Mouse (Mus musculus) C3H10T1/2 (cell line): ENCODE results near the gene Anxa9. TPM values are rescaled to one million over a fixed set of nuclear protein-coding genes. Genes with fewer than 3 reads are reported as not detected.

Source experiments
- polyA plus RNA-seq, 2 experiments: library from polyadenylated mRNA; unstranded; fragments of >200 nt; fragmentation: generic; extraction: Trizol; gene quantifications; one replicate each; pipeline ENCODE4 v1.2.1; 2012; ENCODE audit warnings: missing spikeins in 2 of 2

The Anxa9 gene
- 1 to 10 TPM; 1.6 to 2.8 TPM for polyA plus RNA-seq

DNA sequence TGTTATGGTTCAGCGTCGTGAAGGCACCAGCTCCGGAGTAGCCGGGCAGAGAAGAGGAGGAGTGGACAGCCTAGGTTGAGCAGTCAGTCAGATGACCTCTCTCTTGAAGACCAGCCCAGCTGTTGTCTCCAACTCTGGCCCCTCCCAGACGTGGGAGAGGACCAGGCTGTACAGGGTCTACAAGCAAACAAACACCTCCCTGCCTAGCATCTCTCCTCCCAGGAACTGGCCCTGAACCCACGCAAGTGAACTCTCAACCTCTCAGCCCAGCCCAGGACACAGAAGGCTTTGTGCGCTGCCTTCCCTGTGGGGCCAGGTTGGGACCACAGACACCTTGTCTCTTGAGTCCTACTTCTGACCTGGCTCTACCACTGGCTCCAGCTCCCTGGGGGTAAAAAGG lies at the start of gene Anxa9:
Gene Anxa9 (minus strand): TSS at position 77 of the 400 bp plus-strand sequence.

GRCm38 (mm10) chr3:95314486-95315093 lies 7.6 kb upstream of the Anxa9 start, which contains the start of gene Cers2:
Cers2 (plus strand) TSS chr3:95314791.

DNA sequence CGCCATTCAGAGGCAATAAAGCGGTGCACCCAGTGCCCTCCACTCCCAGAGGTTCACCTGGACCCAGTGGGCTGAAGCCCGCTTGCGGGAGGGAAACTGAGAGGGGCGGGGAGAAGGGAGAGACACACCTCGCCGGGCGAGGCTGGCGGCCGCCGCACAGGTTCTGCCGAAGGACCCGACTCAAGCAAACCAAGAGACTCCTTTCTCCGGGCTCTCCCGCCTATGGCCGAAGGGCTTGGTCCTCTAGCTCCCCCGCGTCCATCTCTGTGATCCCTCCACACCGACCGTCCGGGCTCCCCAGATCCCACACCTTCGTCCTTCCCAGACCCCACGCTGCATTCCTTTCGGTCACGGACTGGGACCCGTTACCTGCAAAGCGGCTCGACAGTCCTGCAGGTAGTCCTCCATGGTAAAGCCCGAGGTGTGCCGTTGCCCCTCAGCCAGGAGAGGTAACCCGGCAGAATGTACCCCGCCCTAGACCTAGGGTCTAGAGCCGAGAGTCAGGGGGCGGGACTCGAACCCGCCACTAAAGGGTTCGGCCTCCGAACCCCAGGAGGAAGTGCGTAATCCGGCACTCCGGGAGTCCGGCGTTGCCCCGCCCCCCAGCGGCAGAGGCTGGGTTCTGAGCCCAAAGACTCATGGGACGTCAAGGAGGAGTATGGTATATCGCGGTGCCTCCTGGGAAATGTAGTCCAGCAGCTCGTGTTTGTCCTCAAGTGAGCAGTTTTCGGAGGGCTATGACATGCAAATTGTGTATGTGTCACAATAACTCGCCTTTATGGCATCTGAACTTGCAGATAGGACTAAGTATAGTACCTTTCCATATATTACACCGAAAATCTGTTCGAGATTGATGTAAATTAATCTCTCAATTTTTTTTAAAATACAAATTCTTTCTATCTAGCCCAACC lies 25.5 kb downstream of the Anxa9 start, which contains the start of the genes Mindy1 and Prune1:
Gene Mindy1 (plus strand): TSS at position 130 of the 911 bp plus-strand sequence.
Gene Prune1 (minus strand): TSS at position 861 of the 911 bp plus-strand sequence.

GRCm38 (mm10) chr3:95250783-95251424 lies 56.1 kb downstream of the Anxa9 start, which contains the start of gene Bnipl:
Bnipl (minus strand) TSS chr3:95251193.

Other genes with a start within 250 kb of the Anxa9 start
- gene Pip5k1a, start 200.2 kb downstream of the Anxa9 start, polyA plus RNA-seq = 10 to 100 TPM in 1 of 2 experiments, 1 to 10 TPM in 1; 5.5 to 15.4 TPM
- gene Vps72, start 196.2 kb downstream of the Anxa9 start, polyA plus RNA-seq = 10 to 100 TPM; 65.6 to 87.8 TPM
- gene Tmod4, start 182.7 kb downstream of the Anxa9 start, polyA plus RNA-seq = 1 to 10 TPM in 1 of 2 experiments, under 1 TPM in 1; 0.12 to 2.2 TPM
- 10 to 100 TPM; 37.1 to 41.3 TPM for gene Scnm1, start 173.2 kb downstream of the Anxa9 start, polyA plus RNA-seq
- 1 to 10 TPM; 1.4 to 6.5 TPM for gene Lysmd1, start 173.1 kb downstream of the Anxa9 start, polyA plus RNA-seq
- gene Tnfaip8l2, start 164.8 kb downstream of the Anxa9 start, polyA plus RNA-seq = under 1 TPM in 1 of 2 experiments, not detected in 1; 0.25 TPM
- gene Sema6c, start 146.7 kb downstream of the Anxa9 start, polyA plus RNA-seq = 10 to 100 TPM in 1 of 2 experiments, 1 to 10 TPM in 1; 1.2 to 10.8 TPM
- gene Gabpb2, start 89.3 kb downstream of the Anxa9 start, polyA plus RNA-seq = 1 to 10 TPM in 1 of 2 experiments, under 1 TPM in 1; 0.46 to 5.0 TPM
- 10 to 100 TPM; 32.7 to 44.2 TPM for gene Cdc42se1, start 78.4 kb downstream of the Anxa9 start, polyA plus RNA-seq
- 1 to 10 TPM; 3.7 to 6.4 TPM for gene Mllt11, start 75.0 kb downstream of the Anxa9 start, polyA plus RNA-seq
- under 1 TPM; 0.02 to 0.13 TPM for gene Gm128, start 65.6 kb downstream of the Anxa9 start, polyA plus RNA-seq
- under 1 TPM in 1 of 2 experiments, not detected in 1; 0.27 TPM for gene Bnipl, start 56.0 kb downstream of the Anxa9 start, polyA plus RNA-seq
- 10 to 100 TPM; 20.9 to 35.4 TPM for gene Mindy1, start 25.8 kb downstream of the Anxa9 start, polyA plus RNA-seq
- 10 to 100 TPM in 1 of 2 experiments, 1 to 10 TPM in 1; 4.4 to 13.2 TPM for gene Prune1, start 25.1 kb downstream of the Anxa9 start, polyA plus RNA-seq
- gene Cers2, start 7.6 kb upstream of the Anxa9 start, polyA plus RNA-seq = 100 to 1,000 TPM in 1 of 2 experiments, 10 to 100 TPM in 1; 63.2 to 101 TPM
- gene Setdb1, start 50.0 kb upstream of the Anxa9 start, polyA plus RNA-seq = 10 to 100 TPM in 1 of 2 experiments, 1 to 10 TPM in 1; 1.9 to 12.4 TPM
- gene 4930558C23Rik, start 95.7 kb upstream of the Anxa9 start, polyA plus RNA-seq = not detected
- 10 to 100 TPM in 1 of 2 experiments, 1 to 10 TPM in 1; 2.0 to 20.3 TPM for gene Arnt, start 127.2 kb upstream of the Anxa9 start, polyA plus RNA-seq
- gene Ctsk, start 192.1 kb upstream of the Anxa9 start, polyA plus RNA-seq = under 1 TPM in 1 of 2 experiments, not detected in 1; 0.25 TPM
- under 1 TPM in 1 of 2 experiments, not detected in 1; 0.07 TPM for gene Ctss, start 219.6 kb upstream of the Anxa9 start, polyA plus RNA-seq